Comparison of ENCODE assay signal across 7 mouse cellular contexts in genomic region chr4:116053399-116053961, GRCm38 (mm10). TPM values are rescaled to one million over a fixed set of nuclear protein-coding genes. Genes with fewer than 3 reads are reported as not detected.
DNase-seq lines count a peak whose midpoint lies in the region; ATAC-seq lines count a peak whose summit lies in the region.

Nsun4 (minus strand) TSS chr4:116053876.

- no peaks in the 10 kb centered on the region for H3K27me3 ChIP-seq in embryonic facial prominence, embryonic 11.5 days (ENCODE audit: control insufficient read depth, insufficient read depth, low read length)
- no peaks in the 10 kb centered on the region for H3K27me3 ChIP-seq in limb, embryonic 10.5 days (ENCODE audit: low read depth, poor library complexity, severe bottlenecking)
- no peaks in the 10 kb centered on the region for H3K27me3 ChIP-seq in midbrain, embryonic 13.5 days

- no peaks in the 10 kb centered on the region; the same call in 1 of the 2 replicates for H3K4me1 ChIP-seq in embryonic facial prominence, embryonic 11.5 days (ENCODE audit: control insufficient read depth, insufficient read depth, low read length)
- H3K4me1 ChIP-seq in limb, embryonic 10.5 days = peaks cover 17% of the 10 kb centered on the region
- H3K4me1 ChIP-seq in midbrain, embryonic 13.5 days (replicated peaks) = peaks cover 16% of the 10 kb centered on the region

- DNase-seq in adrenal gland, postnatal 14 days = peak; percentile 95
- DNase-seq in embryonic facial prominence, embryonic 11.5 days (ENCODE audit: low spot score) = peak; percentile 92
- DNase-seq in kidney, adult 11 months = peak; percentile 94
- peak; percentile 86 for DNase-seq in limb, embryonic 10.5 days (ENCODE audit: low spot score)
- peak; percentile 81 for DNase-seq in spleen, adult 12 weeks (ENCODE audit: low spot score)

- WGBS in embryonic facial prominence, embryonic 11.5 days = under 1% methylated on average over 35 of the region's 35 CpGs
- WGBS in limb, embryonic 10.5 days = under 1% methylated on average over 35 of the region's 35 CpGs
- under 1% methylated on average over 35 of the region's 35 CpGs for WGBS in midbrain, embryonic 13.5 days

- no peaks in the 10 kb centered on the region for H3K36me3 ChIP-seq in embryonic facial prominence, embryonic 11.5 days (replicated peaks; ENCODE audit: control insufficient read depth, insufficient read depth, low read depth, low read length)
- H3K36me3 ChIP-seq in limb, embryonic 10.5 days = no peaks in the 10 kb centered on the region
- no peaks in the 10 kb centered on the region for H3K36me3 ChIP-seq in midbrain, embryonic 13.5 days

- H3K9me3 ChIP-seq in embryonic facial prominence, embryonic 11.5 days (replicated peaks; ENCODE audit: control insufficient read depth, low read length) = no peaks in the 10 kb centered on the region
- no peaks in the 10 kb centered on the region for H3K9me3 ChIP-seq in limb, embryonic 10.5 days (replicated peaks)
- H3K9me3 ChIP-seq in midbrain, embryonic 13.5 days = no peaks in the 10 kb centered on the region

- H3K27ac ChIP-seq in embryonic facial prominence, embryonic 11.5 days (replicated peaks; ENCODE audit: low read depth, low read length) = peak within 1 kb of the TSS; percentile 67
- H3K27ac ChIP-seq in limb, embryonic 10.5 days = peak within 1 kb of the TSS; percentile 88
- H3K27ac ChIP-seq in midbrain, embryonic 13.5 days = peak within 1 kb of the TSS; percentile 86

- peak within 1 kb of the TSS; percentile 60 for H3K4me2 ChIP-seq in embryonic facial prominence, embryonic 11.5 days (ENCODE audit: low read depth, low read length)
- H3K4me2 ChIP-seq in midbrain, embryonic 13.5 days (replicated peaks) = peak within 1 kb of the TSS; percentile 68

- peak; percentile 89 for ATAC-seq in embryonic facial prominence, embryonic 11.5 days (replicated peaks; ENCODE audit: insufficient number of reproducible peaks, low FRiP score, low TSS enrichment, low read depth)
- ATAC-seq in granulocyte monocyte progenitor cell, adult 5-6 weeks (replicated peaks; ENCODE audit: poor library complexity, severe bottlenecking) = peak; percentile 93
- ATAC-seq in midbrain, embryonic 13.5 days = peak; percentile 96

- H3K4me3 ChIP-seq in embryonic facial prominence, embryonic 11.5 days (ENCODE audit: low read depth, low read length) = peak within 1 kb of the TSS; percentile 56
- H3K4me3 ChIP-seq in limb, embryonic 10.5 days = peak within 1 kb of the TSS; percentile 66
- H3K4me3 ChIP-seq in midbrain, embryonic 13.5 days (replicated peaks) = peak within 1 kb of the TSS; percentile 58

- H3K9ac ChIP-seq in embryonic facial prominence, embryonic 11.5 days (replicated peaks; ENCODE audit: low read length) = peak within 1 kb of the TSS; percentile 61
- peak within 1 kb of the TSS; percentile 62 for H3K9ac ChIP-seq in midbrain, embryonic 13.5 days (replicated peaks)

RNA-seq across cellular contexts. Expression of gene Nsun4, which starts in this region (rescaled TPM):
- 23.8 and 25.3 TPM in 2 replicates for total RNA-seq in adrenal gland, postnatal 14 days (2021)
- polyA plus RNA-seq in embryonic facial prominence, embryonic 11.5 days (2014; fragmentation: Nextera tagmentation; extraction: Ambion mirVana) = 20.5 and 21.3 TPM in 2 replicates
- total RNA-seq in granulocyte monocyte progenitor cell, adult 5-6 weeks (2014; fragmentation: Nextera tagmentation) = 15.0 and 17.0 TPM in 2 replicates
- 7.4 and 14.6 TPM in 2 replicates for total RNA-seq in granulocyte monocyte progenitor cell, adult 5-6 weeks (2017)
- 16.5 and 17.8 TPM in 2 replicates for polyA plus RNA-seq in limb, embryonic 10.5 days (2016; fragmentation: Nextera tagmentation; extraction: Ambion mirVana)
- polyA plus RNA-seq in midbrain, embryonic 13.5 days (2015; fragmentation: Nextera tagmentation; extraction: Ambion mirVana) = 17.5 and 17.9 TPM in 2 replicates

Comparison
In these comparisons a context has a peak if more than half of its experiments do, and no peak if none do; other contexts are left out.
1. Peak in every context shown above with its lines: DNase-seq, ATAC-seq, H3K4me3 ChIP-seq and H3K27ac ChIP-seq.